Mouse (Mus musculus) embryonic fibroblast, embryonic 13.5 days (primary cell): ENCODE results near the gene Pla2g10. TPM values are rescaled to one million over a fixed set of nuclear protein-coding genes. Genes with fewer than 3 reads are reported as not detected.
A peak's percentile ranks its signal among the peaks of the same experiment; 100 is the strongest.
"Not testable (repeated sequence)": the region's sequence is repeated elsewhere in the genome, so short reads cannot be mapped to it uniquely, and the experiment has no call there.

Experiments used
- H3K27ac ChIP-seq: 2 replicates; pipeline ENCODE4 v1.5.1; 2012; ENCODE audit warnings: low read length, control low read depth, inconsistent platforms; ENCODE audit not compliant: insufficient read depth
- H3K4me1 ChIP-seq: 2 replicates; pipeline ENCODE4 v1.6.1; 2011; ENCODE audit warnings: low read length; ENCODE audit not compliant: control insufficient read depth, insufficient read depth
- H3K4me3 ChIP-seq: 2 replicates; pipeline ENCODE4 v1.5.1; 2011; ENCODE audit warnings: mild to moderate bottlenecking, control low read depth, low read length; ENCODE audit not compliant: insufficient read depth
- CTCF ChIP-seq: IDR thresholded peaks from 2 replicates; pipeline ENCODE4 v1.5.1; 2011; ENCODE audit warnings: mild to moderate bottlenecking, control low read depth, low read length, moderate library complexity, borderline replicate concordance; ENCODE audit not compliant: insufficient read depth
- POLR2A ChIP-seq: IDR thresholded peaks from 2 replicates; pipeline ENCODE4 v1.6.1; 2011; ENCODE audit warnings: low read depth, mild to moderate bottlenecking, control low read depth, low read length, moderate library complexity
- polyA plus RNA-seq: library from polyadenylated mRNA; stranded (reverse); fragments of >200 nt; gene quantifications from 2 replicates; pipeline ENCODE4 v1.2.4, GENCODE M21; 2011; ENCODE audit warnings: low read depth; ENCODE audit not compliant: missing spikeins, insufficient read length

Gene Pla2g10
- polyA plus RNA-seq, 1 experiment = not detected

- H3K27ac ChIP-seq = no peak overlapping the region
- H3K4me3 ChIP-seq = no peak overlapping the region
- TF ChIP-seq POLR2A (no peak), CTCF (no peak)
- H3K4me1 ChIP-seq = no peaks in the 10 kb centered on the region
Measured at GRCm38 (mm10) chr16:13674511-13674910, 56.3 kb downstream of the Pla2g10 start.

GRCm38 (mm10) chr16:13673114-13673513 lies 57.7 kb downstream of the Pla2g10 start:
- TF ChIP-seq CTCF (no peak), POLR2A (no peak)
- Histone ChIP-seq H3K4me3 (no peak overlapping the region), H3K4me1 (no peaks in the 10 kb centered on the region), H3K27ac (no peak overlapping the region)

GRCm38 (mm10) chr16:13672386-13672898 lies 58.3 kb downstream of the Pla2g10 start:
- no peaks in the 10 kb centered on the region for H3K4me1 ChIP-seq
- no peak for TF ChIP-seq CTCF
- TF ChIP-seq POLR2A = peak; percentile 65
- peak overlapping the region; percentile 99 for H3K4me3 ChIP-seq
- H3K27ac ChIP-seq = peak overlapping the region; percentile 10; the same call in 1 of the 2 replicates

- H3K4me1 ChIP-seq = no peaks in the 10 kb centered on the region
- H3K27ac ChIP-seq = peak within 1 kb of the TSS; percentile 69
- peak within 1 kb of the TSS; percentile 99 for H3K4me3 ChIP-seq
- peak; percentile 84 for TF ChIP-seq POLR2A
- no peak for TF ChIP-seq CTCF
Measured at GRCm38 (mm10) chr16:13671685-13672385, 58.9 kb downstream of the Pla2g10 start, which contains the start of the genes Bfar and 3110001I22Rik. Bfar (plus strand) TSS chr16:13671858. 3110001I22Rik (plus strand) TSS chr16:13671929.

- not testable (repeated sequence) for H3K4me1 ChIP-seq, H3K4me3 ChIP-seq, H3K27ac ChIP-seq
Measured at GRCm38 (mm10) chr16:13670896-13671295, 59.9 kb downstream of the Pla2g10 start.

GRCm38 (mm10) chr16:13669282-13669681 lies 61.5 kb downstream of the Pla2g10 start:
- no peaks in the 10 kb centered on the region for H3K4me1 ChIP-seq
- TF ChIP-seq POLR2A = no peak
- no peak for TF ChIP-seq CTCF
- no peak overlapping the region for H3K4me3 ChIP-seq
- H3K27ac ChIP-seq = no peak overlapping the region

GRCm38 (mm10) chr16:13668402-13669108 lies 62.2 kb downstream of the Pla2g10 start:
- H3K4me3 ChIP-seq = no peak overlapping the region
- no peak for TF ChIP-seq CTCF
- no peak for TF ChIP-seq POLR2A
- no peaks in the 10 kb centered on the region for H3K4me1 ChIP-seq
- no peak overlapping the region for H3K27ac ChIP-seq

GRCm38 (mm10) chr16:13667878-13668343 lies 62.9 kb downstream of the Pla2g10 start, which contains the start of gene Parn:
Parn (minus strand) TSS chr16:13668170.
- Histone ChIP-seq H3K4me3 (peak within 1 kb of the TSS; percentile 70), H3K4me1 (no peaks in the 10 kb centered on the region), H3K27ac (peak within 1 kb of the TSS; percentile 28)
- TF ChIP-seq CTCF (no peak), POLR2A (peak; percentile 86)

Other genes starting within 250 kb of the Pla2g10 start
- gene Parn, start 62.8 kb downstream of the Pla2g10 start, polyA plus RNA-seq = 33.4 and 38.1 TPM in 2 replicates
- gene Bfar, start 59.1 kb downstream of the Pla2g10 start, polyA plus RNA-seq = 40.0 and 51.7 TPM in 2 replicates
- gene 3110001I22Rik, start 59.1 kb downstream of the Pla2g10 start, polyA plus RNA-seq = 2.7 and 3.8 TPM in 2 replicates
- gene Rrn3, start 49.7 kb upstream of the Pla2g10 start, polyA plus RNA-seq = 52.4 and 52.5 TPM in 2 replicates
- 73.3 and 82.0 TPM in 2 replicates for gene Ntan1, start 87.9 kb upstream of the Pla2g10 start, polyA plus RNA-seq
- 195 and 220 TPM in 2 replicates for gene Pdxdc1, start 172.1 kb upstream of the Pla2g10 start, polyA plus RNA-seq
- 4.7 and 5.1 TPM in 2 replicates for gene Mpv17l, start 172.2 kb upstream of the Pla2g10 start, polyA plus RNA-seq